Mouse (Mus musculus): ENCODE results near the gene Gab3. TPM values are rescaled to one million over a fixed set of nuclear protein-coding genes. Genes with fewer than 3 reads are reported as not detected.

Gene Gab3
- 1.8 and 2.8 TPM in 2 replicates for polyA plus RNA-seq (2014; fragmentation: Nextera tagmentation; extraction: Ambion mirVana)

DNA sequence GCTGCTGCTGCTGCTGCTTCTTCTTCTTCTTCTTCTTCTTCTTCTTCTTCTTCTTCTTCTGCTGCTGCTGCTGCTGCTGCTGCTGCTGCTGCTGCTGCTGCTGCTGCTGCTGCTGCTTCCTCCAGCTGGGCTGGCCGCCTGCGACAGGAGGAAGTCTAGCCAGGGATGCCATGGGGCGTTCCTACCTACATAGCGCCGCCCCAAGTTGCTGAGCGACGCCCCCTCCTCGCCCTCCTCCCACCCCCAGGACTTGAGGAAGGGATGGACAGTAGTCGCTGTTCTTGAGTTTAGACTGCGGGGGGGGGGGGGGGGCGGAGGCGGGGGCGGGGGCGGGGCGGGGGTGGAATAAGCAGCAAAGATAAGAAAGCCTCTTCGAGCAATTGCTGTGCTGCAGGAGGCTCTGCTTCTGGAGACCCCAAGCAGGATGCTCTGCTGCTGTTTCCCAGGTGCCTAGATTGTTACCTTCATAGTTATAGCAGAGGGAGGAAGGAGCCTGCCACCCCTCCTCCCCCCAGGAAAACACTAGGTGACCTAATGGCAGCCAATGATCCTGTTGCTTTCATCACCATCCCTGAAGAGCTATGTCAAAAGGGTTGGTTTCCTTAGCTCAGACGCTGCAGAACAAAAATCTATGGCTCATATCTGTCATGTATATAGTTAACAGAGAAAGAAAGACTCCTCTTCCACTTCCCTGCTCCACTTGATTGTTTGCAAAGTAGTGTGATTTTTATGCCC lies at the start of gene Gab3:
Gab3 (minus strand) TSS at position 685 of the 735 bp plus-strand sequence.
- DNase-seq (ENCODE audit: low spot score) (peak; percentile 50), ATAC-seq (replicated peaks; ENCODE audit: low FRiP score, low TSS enrichment, low read depth) (peak; percentile 86)
- Histone ChIP-seq H3K4me2 (ENCODE audit: low read length) (peak within 1 kb of the TSS; percentile 50), H3K27me3 (replicated peaks; ENCODE audit: control insufficient read depth, insufficient read depth, low read length) (no peaks in the 10 kb centered on the region), H3K27ac (ENCODE audit: low read depth) (no peak within 1 kb of the TSS), H3K9ac (ENCODE audit: low read length) (0 out of 2 replicates have a peak within 1 kb of the TSS, but pooled peaks have one; percentile 16), H3K4me3 (ENCODE audit: low read depth, low read length) (peak within 1 kb of the TSS; percentile 45), H3K9me3 (ENCODE audit: control insufficient read depth, low read length) (no peaks in the 10 kb centered on the region), H3K4me1 (replicated peaks; ENCODE audit: control insufficient read depth, insufficient read depth, low read length) (no peaks in the 10 kb centered on the region), H3K36me3 (ENCODE audit: control insufficient read depth, insufficient read depth, low read length) (no peaks in the 10 kb centered on the region)
- WGBS = 17% methylated on average over 5 of the region's 17 CpGs

DNA sequence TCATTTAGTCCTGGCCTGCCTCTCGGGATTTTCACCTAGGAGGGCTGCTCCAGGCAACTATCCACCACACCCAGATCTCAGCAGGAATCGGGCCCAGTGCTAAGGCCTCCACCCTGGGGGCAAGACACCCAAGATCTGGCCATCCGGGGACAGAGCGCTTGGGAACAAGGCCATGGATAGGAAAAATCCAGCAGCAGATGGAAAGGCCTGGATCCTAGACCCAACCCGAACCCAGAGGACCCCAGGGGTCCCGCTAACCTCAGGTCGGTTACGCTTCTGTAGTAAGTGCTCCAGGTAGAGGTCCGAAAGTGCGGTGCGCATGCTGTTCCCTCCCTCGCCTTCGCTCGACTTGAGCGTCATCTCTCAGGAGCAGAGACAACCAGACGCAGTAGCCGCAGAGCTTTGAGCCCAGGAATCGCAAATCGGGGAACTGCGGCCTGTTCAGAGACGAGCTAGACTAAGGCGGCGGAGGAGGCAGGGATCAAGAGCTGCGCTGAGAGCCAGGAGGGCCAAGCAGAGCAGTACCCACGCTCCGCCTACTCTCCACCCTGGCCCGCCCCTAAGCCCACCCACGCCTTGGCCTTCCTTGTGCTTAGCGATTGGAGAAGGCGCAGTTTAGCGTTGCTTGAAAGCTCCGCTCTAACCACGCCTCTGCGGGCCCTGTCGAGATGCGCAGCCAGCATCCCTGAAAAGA lies 45.4 kb upstream of the Gab3 start, which contains the start of gene Mpp1:
Mpp1 (minus strand) TSS at position 550 of the 694 bp plus-strand sequence.
- ATAC-seq (replicated peaks; ENCODE audit: low FRiP score, low TSS enrichment, low read depth) (peak; percentile 97), DNase-seq (ENCODE audit: low spot score) (peak; percentile 83)
- H3K9me3 ChIP-seq (ENCODE audit: control insufficient read depth, low read length) = no peaks in the 10 kb centered on the region
- no peaks in the 10 kb centered on the region for H3K27me3 ChIP-seq (replicated peaks; ENCODE audit: control insufficient read depth, insufficient read depth, low read length)
- H3K4me2 ChIP-seq (ENCODE audit: low read length) = peak within 1 kb of the TSS; percentile 52
- WGBS = 13% methylated on average over 36 of the region's 36 CpGs
- H3K27ac ChIP-seq (ENCODE audit: low read depth) = peak within 1 kb of the TSS; percentile 61
- H3K4me3 ChIP-seq (ENCODE audit: low read depth, low read length) = peak within 1 kb of the TSS; percentile 50
- H3K4me1 ChIP-seq (replicated peaks; ENCODE audit: control insufficient read depth, insufficient read depth, low read length) = no peaks in the 10 kb centered on the region
- H3K9ac ChIP-seq (ENCODE audit: low read length) = peak within 1 kb of the TSS; percentile 70
- no peaks in the 10 kb centered on the region for H3K36me3 ChIP-seq (ENCODE audit: control insufficient read depth, insufficient read depth, low read length)

DNA sequence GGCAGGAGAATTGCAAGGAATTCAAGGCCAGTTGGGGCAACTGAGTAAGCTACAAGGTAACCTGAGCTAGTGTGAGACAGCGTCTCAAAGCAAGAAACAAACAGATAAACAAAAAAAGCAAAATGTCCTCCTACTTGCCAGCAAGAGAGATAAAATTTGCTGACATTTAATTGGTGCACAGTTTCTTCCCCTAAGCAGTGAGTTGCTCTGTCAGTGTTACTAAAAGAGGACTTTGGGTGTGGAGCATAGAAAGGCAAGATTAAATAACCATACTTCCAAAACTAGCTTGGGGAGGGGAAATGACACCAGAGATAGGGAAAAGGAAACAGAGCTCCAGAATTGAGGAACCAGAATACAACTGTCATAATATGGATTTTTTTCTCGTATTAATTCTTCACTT lies 44.2 kb upstream of the Gab3 start:
- H3K9me3 ChIP-seq (ENCODE audit: control insufficient read depth, low read length) = no peaks in the 10 kb centered on the region
- peak overlapping the region; percentile 52 for H3K4me2 ChIP-seq (ENCODE audit: low read length)
- peak overlapping the region; percentile 50; the same call in 1 of the 2 replicates for H3K4me3 ChIP-seq (ENCODE audit: low read depth, low read length)
- no peaks in the 10 kb centered on the region for H3K27me3 ChIP-seq (replicated peaks; ENCODE audit: control insufficient read depth, insufficient read depth, low read length)
- DNase-seq (ENCODE audit: low spot score) (no peak), ATAC-seq (replicated peaks; ENCODE audit: low FRiP score, low TSS enrichment, low read depth) (no peak)
- H3K4me1 ChIP-seq (replicated peaks; ENCODE audit: control insufficient read depth, insufficient read depth, low read length) = no peaks in the 10 kb centered on the region
- 0 out of 2 replicates have a peak, but pooled peaks cover 9% of the 10 kb centered on the region for H3K36me3 ChIP-seq (ENCODE audit: control insufficient read depth, insufficient read depth, low read length)
- no peak overlapping the region for H3K9ac ChIP-seq (ENCODE audit: low read length)
- 68% methylated on average over 2 of the region's 2 CpGs for WGBS
- no peak overlapping the region for H3K27ac ChIP-seq (ENCODE audit: low read depth)

DNA sequence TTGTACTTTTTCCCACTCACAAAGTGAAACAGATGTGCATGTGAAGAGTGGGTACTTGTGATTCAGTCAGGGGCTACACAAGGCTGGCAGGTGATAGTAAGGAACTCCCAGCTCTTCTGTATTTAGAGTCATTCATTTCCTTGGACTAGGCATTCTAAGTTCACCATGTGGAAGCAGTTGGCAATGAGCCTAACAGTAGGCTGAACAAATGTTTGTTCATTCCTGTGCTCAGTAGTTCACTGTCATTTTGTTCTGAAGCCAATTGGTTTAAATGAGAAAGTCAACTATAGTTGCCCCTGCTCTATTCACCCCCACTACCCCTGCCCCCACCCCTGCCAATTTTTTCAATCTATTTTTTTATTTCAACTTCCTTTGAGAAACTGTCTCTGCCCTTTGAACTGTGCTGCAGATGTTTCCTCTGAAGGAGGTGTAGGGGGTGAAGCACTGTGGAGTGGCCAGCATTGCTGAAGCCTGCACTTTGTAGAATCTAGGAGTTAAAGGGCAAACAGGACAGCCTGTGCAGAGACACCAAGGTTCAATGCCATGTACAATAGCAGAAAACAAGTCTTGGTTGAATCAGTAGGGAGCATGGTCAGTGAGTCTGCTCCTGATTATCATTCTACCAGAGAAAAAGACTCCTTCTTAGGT lies 43.2 kb upstream of the Gab3 start:
- no peak overlapping the region for H3K4me3 ChIP-seq (ENCODE audit: low read depth, low read length)
- H3K27me3 ChIP-seq (replicated peaks; ENCODE audit: control insufficient read depth, insufficient read depth, low read length) = no peaks in the 10 kb centered on the region
- H3K4me1 ChIP-seq (replicated peaks; ENCODE audit: control insufficient read depth, insufficient read depth, low read length) = no peaks in the 10 kb centered on the region
- H3K4me2 ChIP-seq (ENCODE audit: low read length) = 0 out of 2 replicates have a peak overlapping the region, but pooled peaks have one; percentile 20
- no peaks in the 10 kb centered on the region for H3K9me3 ChIP-seq (ENCODE audit: control insufficient read depth, low read length)
- DNase-seq (ENCODE audit: low spot score) = no peak
- H3K9ac ChIP-seq (ENCODE audit: low read length) = no peak overlapping the region
- H3K27ac ChIP-seq (ENCODE audit: low read depth) = no peak overlapping the region
- H3K36me3 ChIP-seq (ENCODE audit: control insufficient read depth, insufficient read depth, low read length) = peaks cover 13% of the 10 kb centered on the region
- ATAC-seq (replicated peaks; ENCODE audit: low FRiP score, low TSS enrichment, low read depth) = no peak

DNA sequence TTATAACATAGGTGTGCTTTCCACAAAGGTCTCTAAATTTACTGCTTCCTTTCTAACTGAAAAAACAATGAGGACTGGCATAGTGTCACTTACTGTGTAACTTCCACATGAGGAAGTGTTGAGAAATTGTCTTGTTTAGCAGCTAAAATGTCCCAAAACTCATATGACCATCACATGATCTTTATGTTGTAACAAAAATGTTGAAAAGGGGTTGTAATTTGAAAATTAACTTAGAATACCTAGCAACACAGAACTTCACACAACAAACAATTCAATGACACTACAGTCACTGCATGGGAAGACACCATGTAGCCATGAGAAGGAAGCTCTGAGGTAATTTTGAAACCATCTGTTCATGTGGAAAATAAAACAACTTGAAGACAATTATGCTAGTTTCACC lies 41.6 kb upstream of the Gab3 start:
- no peaks in the 10 kb centered on the region for H3K27me3 ChIP-seq (replicated peaks; ENCODE audit: control insufficient read depth, insufficient read depth, low read length)

DNA sequence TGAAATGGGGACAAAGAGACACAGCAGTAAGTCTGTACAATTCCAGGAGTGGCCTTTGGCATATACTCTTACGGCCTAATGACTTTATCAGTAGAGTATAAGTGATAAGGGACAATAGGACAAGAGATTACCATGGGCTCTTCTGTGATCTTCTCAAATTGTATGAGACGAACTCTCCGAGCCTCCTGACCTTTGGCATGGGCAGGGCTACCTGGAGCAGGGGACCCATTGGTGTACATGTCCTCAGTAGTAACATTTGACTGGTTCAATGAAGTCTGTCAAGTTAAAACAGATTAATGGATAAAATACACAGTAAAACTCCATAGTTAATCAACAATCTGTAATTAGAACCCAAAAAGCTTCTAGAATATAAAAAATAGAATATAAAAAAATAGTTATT lies 40.3 kb upstream of the Gab3 start:
- Histone ChIP-seq H3K4me2 (ENCODE audit: low read length) (no peak overlapping the region), H3K27ac (ENCODE audit: low read depth) (no peak overlapping the region), H3K27me3 (replicated peaks; ENCODE audit: control insufficient read depth, insufficient read depth, low read length) (no peaks in the 10 kb centered on the region), H3K9ac (ENCODE audit: low read length) (no peak overlapping the region), H3K36me3 (ENCODE audit: control insufficient read depth, insufficient read depth, low read length) (peaks cover 25% of the 10 kb centered on the region), H3K4me1 (replicated peaks; ENCODE audit: control insufficient read depth, insufficient read depth, low read length) (no peaks in the 10 kb centered on the region), H3K9me3 (ENCODE audit: control insufficient read depth, low read length) (no peaks in the 10 kb centered on the region), H3K4me3 (ENCODE audit: low read depth, low read length) (no peak overlapping the region)
- 72% methylated on average over 3 of the region's 3 CpGs for WGBS
- no peak for ATAC-seq (replicated peaks; ENCODE audit: low FRiP score, low TSS enrichment, low read depth)
- no peak for DNase-seq (ENCODE audit: low spot score)

More for the DNA sequence above, 41.6 kb upstream of the Gab3 start:
- H3K4me1 ChIP-seq (replicated peaks; ENCODE audit: control insufficient read depth, insufficient read depth, low read length) = no peaks in the 10 kb centered on the region
- H3K9ac ChIP-seq (ENCODE audit: low read length) = no peak overlapping the region
- H3K9me3 ChIP-seq (ENCODE audit: control insufficient read depth, low read length) = no peaks in the 10 kb centered on the region
- DNase-seq (ENCODE audit: low spot score) = no peak
- peaks cover 22% of the 10 kb centered on the region for H3K36me3 ChIP-seq (ENCODE audit: control insufficient read depth, insufficient read depth, low read length)
- ATAC-seq (replicated peaks; ENCODE audit: low FRiP score, low TSS enrichment, low read depth) = no peak
- H3K4me3 ChIP-seq (ENCODE audit: low read depth, low read length) = no peak overlapping the region
- H3K4me2 ChIP-seq (ENCODE audit: low read length) = no peak overlapping the region
- no peak overlapping the region for H3K27ac ChIP-seq (ENCODE audit: low read depth)

DNA sequence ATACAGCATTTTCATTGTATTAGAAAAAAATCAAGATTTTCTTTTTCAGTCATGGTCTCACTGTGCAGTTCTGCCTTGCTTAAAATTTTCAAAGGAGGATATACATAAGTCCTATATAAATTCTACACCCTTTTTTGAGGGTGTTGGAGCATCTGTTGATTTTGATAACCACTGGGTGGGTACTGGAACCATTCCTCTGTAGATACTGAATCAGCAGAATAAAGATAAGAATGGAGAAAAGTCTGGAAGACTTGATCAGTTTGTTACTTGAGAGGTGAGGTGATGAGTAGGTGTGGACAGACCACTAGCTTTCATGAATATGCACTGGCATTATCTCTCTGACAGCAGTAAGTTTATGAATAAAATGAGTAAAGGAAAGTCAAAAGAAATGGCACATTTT lies 30.3 kb upstream of the Gab3 start:
- ATAC-seq (replicated peaks; ENCODE audit: low FRiP score, low TSS enrichment, low read depth) = no peak
- no peak overlapping the region for H3K4me3 ChIP-seq (ENCODE audit: low read depth, low read length)

DNA sequence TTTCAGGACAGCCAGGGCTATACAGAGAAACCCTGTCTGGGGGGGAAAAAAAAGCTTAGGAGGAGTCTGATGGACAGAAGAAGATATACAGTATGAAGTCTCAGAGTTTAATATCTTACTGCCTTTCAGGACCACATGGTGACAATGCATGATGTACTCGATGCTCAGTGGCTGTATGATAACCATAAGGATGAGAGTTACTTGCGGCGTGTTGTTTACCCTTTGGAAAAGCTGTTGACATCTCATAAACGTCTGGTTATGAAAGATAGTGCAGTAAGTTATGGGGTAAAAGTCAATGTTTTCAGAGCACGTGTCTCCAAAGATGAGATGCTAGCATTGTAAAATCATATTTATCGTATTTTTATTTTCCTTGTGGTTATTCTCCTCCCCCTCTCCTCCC lies 17.0 kb upstream of the Gab3 start:
- Histone ChIP-seq H3K4me1 (replicated peaks; ENCODE audit: control insufficient read depth, insufficient read depth, low read length) (no peaks in the 10 kb centered on the region), H3K27ac (ENCODE audit: low read depth) (no peak overlapping the region), H3K4me3 (ENCODE audit: low read depth, low read length) (no peak overlapping the region), H3K27me3 (replicated peaks; ENCODE audit: control insufficient read depth, insufficient read depth, low read length) (no peaks in the 10 kb centered on the region), H3K9me3 (ENCODE audit: control insufficient read depth, low read length) (no peaks in the 10 kb centered on the region), H3K36me3 (ENCODE audit: control insufficient read depth, insufficient read depth, low read length) (peaks cover 65% of the 10 kb centered on the region), H3K4me2 (ENCODE audit: low read length) (no peak overlapping the region), H3K9ac (ENCODE audit: low read length) (no peak overlapping the region)
- 91% methylated on average over 6 of the region's 6 CpGs for WGBS
- ATAC-seq (replicated peaks; ENCODE audit: low FRiP score, low TSS enrichment, low read depth) (no peak), DNase-seq (ENCODE audit: low spot score) (no peak)

More for the DNA sequence above, 30.3 kb upstream of the Gab3 start:
- Histone ChIP-seq H3K27ac (ENCODE audit: low read depth) (no peak overlapping the region), H3K4me1 (replicated peaks; ENCODE audit: control insufficient read depth, insufficient read depth, low read length) (no peaks in the 10 kb centered on the region), H3K4me2 (ENCODE audit: low read length) (no peak overlapping the region), H3K27me3 (replicated peaks; ENCODE audit: control insufficient read depth, insufficient read depth, low read length) (no peaks in the 10 kb centered on the region), H3K36me3 (ENCODE audit: control insufficient read depth, insufficient read depth, low read length) (peaks cover 41% of the 10 kb centered on the region), H3K9ac (ENCODE audit: low read length) (no peak overlapping the region), H3K9me3 (ENCODE audit: control insufficient read depth, low read length) (no peaks in the 10 kb centered on the region)
- DNase-seq (ENCODE audit: low spot score) = no peak

Measured in intestine, embryonic 14.5 days (tissue).